ENCODE assay signal across 8 mouse cellular contexts in genomic region chr4:148504497-148504959, GRCm38 (mm10). TPM values are rescaled to one million over a fixed set of nuclear protein-coding genes. Genes with fewer than 3 reads are reported as not detected.
DNase-seq lines count a peak whose midpoint lies in the region; ATAC-seq lines count a peak whose summit lies in the region.
"Had no signal": no experiment of that assay in that cellular context is flagged by ENCODE, and none has a peak within 500 bp of the region (broad histone marks: within the 10 kb centered on the region; RNA-seq: fewer than 3 reads in every experiment).

No protein-coding gene starts in this region.

- 0 out of 2 replicates have a peak, but pooled peaks cover 2% of the 10 kb centered on the region for H3K4me1 ChIP-seq in midbrain, embryonic 16.5 days (ENCODE audit: control insufficient read depth, insufficient read depth, low read length)
- no peaks in the 10 kb centered on the region for H3K4me1 ChIP-seq in midbrain, embryonic 13.5 days (replicated peaks)
- H3K4me1 ChIP-seq in heart, embryonic 16.5 days (ENCODE audit: control insufficient read depth, insufficient read depth, low read length): peaks cover 7% of the 10 kb centered on the region; the same call in 1 of the 2 replicates
- peaks cover 16% of the 10 kb centered on the region for H3K4me1 ChIP-seq in neural tube, embryonic 15.5 days
- H3K4me1 ChIP-seq: midbrain, embryonic 12.5 days had no signal

- no peaks in the 10 kb centered on the region for H3K9me3 ChIP-seq in midbrain, embryonic 16.5 days (replicated peaks; ENCODE audit: control insufficient read depth, low read length, poor library complexity, severe bottlenecking)
- no peaks in the 10 kb centered on the region for H3K9me3 ChIP-seq in midbrain, embryonic 13.5 days
- H3K9me3 ChIP-seq in heart, embryonic 16.5 days (replicated peaks; ENCODE audit: control insufficient read depth, low read length): peaks cover 5% of the 10 kb centered on the region; the same call in 1 of the 2 replicates
- H3K9me3 ChIP-seq in neural tube, embryonic 15.5 days (replicated peaks): peaks cover 3% of the 10 kb centered on the region; the same call in 1 of the 2 replicates
- H3K9me3 ChIP-seq: midbrain, embryonic 12.5 days had no signal

- WGBS in midbrain, embryonic 16.5 days: 72% methylated on average over 8 of the region's 8 CpGs
- 91% methylated on average over 8 of the region's 8 CpGs for WGBS in midbrain, embryonic 13.5 days
- 45% methylated on average over 8 of the region's 8 CpGs for WGBS in heart, embryonic 16.5 days
- WGBS in neural tube, embryonic 15.5 days: 7% methylated on average over 8 of the region's 8 CpGs

- peaks cover 19% of the 10 kb centered on the region for H3K36me3 ChIP-seq in midbrain, embryonic 16.5 days (ENCODE audit: control insufficient read depth, insufficient read depth, low read length)
- peaks cover 89% of the 10 kb centered on the region for H3K36me3 ChIP-seq in midbrain, embryonic 13.5 days
- H3K36me3 ChIP-seq in heart, embryonic 16.5 days (ENCODE audit: control insufficient read depth, insufficient read depth): peaks cover 18% of the 10 kb centered on the region
- H3K36me3 ChIP-seq in neural tube, embryonic 15.5 days: peaks cover 52% of the 10 kb centered on the region

- no peak overlapping the region for H3K4me2 ChIP-seq in midbrain, embryonic 16.5 days (ENCODE audit: low read length)
- no peak overlapping the region for H3K4me2 ChIP-seq in midbrain, embryonic 13.5 days (replicated peaks)
- H3K4me2 ChIP-seq in heart, embryonic 16.5 days (ENCODE audit: low read depth, low read length): no peak overlapping the region
- no peak overlapping the region for H3K4me2 ChIP-seq in neural tube, embryonic 15.5 days
- H3K4me2 ChIP-seq: midbrain, embryonic 12.5 days had no signal

- no peak overlapping the region for H3K9ac ChIP-seq in midbrain, embryonic 16.5 days (ENCODE audit: low read depth, low read length)
- no peak overlapping the region for H3K9ac ChIP-seq in midbrain, embryonic 13.5 days (replicated peaks)
- H3K9ac ChIP-seq in heart, embryonic 16.5 days (ENCODE audit: low read length): no peak overlapping the region
- H3K9ac ChIP-seq in neural tube, embryonic 15.5 days (replicated peaks): no peak overlapping the region
- H3K9ac ChIP-seq: midbrain, embryonic 12.5 days had no signal

- 0 out of 2 replicates have a peak, but pooled peaks have one; percentile 39 for ATAC-seq in midbrain, embryonic 16.5 days
- no peak for ATAC-seq in midbrain, embryonic 13.5 days
- peak; percentile 54 for ATAC-seq in heart, embryonic 16.5 days (replicated peaks; ENCODE audit: extremely low read depth, insufficient read depth, low FRiP score)
- peak; percentile 88 for ATAC-seq in neural tube, embryonic 15.5 days (ENCODE audit: low FRiP score)
- no peak for ATAC-seq in granulocyte monocyte progenitor cell, adult 5-6 weeks (replicated peaks; ENCODE audit: poor library complexity, severe bottlenecking)

- no peak overlapping the region for H3K27ac ChIP-seq in midbrain, embryonic 16.5 days (ENCODE audit: low read length)
- H3K27ac ChIP-seq in midbrain, embryonic 13.5 days: no peak overlapping the region
- H3K27ac ChIP-seq in heart, embryonic 16.5 days (ENCODE audit: low read length): no peak overlapping the region
- peak overlapping the region; percentile 70 for H3K27ac ChIP-seq in neural tube, embryonic 15.5 days (replicated peaks)
- H3K27ac ChIP-seq: midbrain, embryonic 12.5 days had no signal

- no peaks in the 10 kb centered on the region for H3K27me3 ChIP-seq in midbrain, embryonic 16.5 days (ENCODE audit: control insufficient read depth, insufficient read depth, low read depth, low read length)
- no peaks in the 10 kb centered on the region for H3K27me3 ChIP-seq in midbrain, embryonic 13.5 days
- no peaks in the 10 kb centered on the region for H3K27me3 ChIP-seq in heart, embryonic 16.5 days (ENCODE audit: control insufficient read depth, insufficient read depth, low read length)
- H3K27me3 ChIP-seq in neural tube, embryonic 15.5 days (replicated peaks): no peaks in the 10 kb centered on the region
- H3K27me3 ChIP-seq: midbrain, embryonic 12.5 days had no signal

- no peak overlapping the region for H3K4me3 ChIP-seq in midbrain, embryonic 16.5 days (ENCODE audit: low read depth, low read length)
- H3K4me3 ChIP-seq in midbrain, embryonic 13.5 days (replicated peaks): no peak overlapping the region
- no peak overlapping the region for H3K4me3 ChIP-seq in heart, embryonic 16.5 days (ENCODE audit: low read length)
- no peak overlapping the region for H3K4me3 ChIP-seq in neural tube, embryonic 15.5 days (replicated peaks)
- H3K4me3 ChIP-seq: midbrain, embryonic 12.5 days had no signal

- peak; percentile 63 for DNase-seq in cerebellum, adult 9-10 months
- DNase-seq in layer of hippocampus, postnatal 10 days (ENCODE audit: low spot score in 2 of 2): peak; percentile 62 to 66

RNA-seq across cellular contexts. Expression of gene Angptl7, which starts 4.3 kb away (rescaled TPM):
- polyA plus RNA-seq in midbrain, embryonic 16.5 days (2015; fragmentation: Nextera tagmentation; extraction: Ambion mirVana): 0.34 and 0.43 TPM in 2 replicates
- 0.23 and 0.32 TPM in 2 replicates for polyA plus RNA-seq in midbrain, embryonic 13.5 days (2015; fragmentation: Nextera tagmentation; extraction: Ambion mirVana)
- polyA plus RNA-seq in heart, embryonic 16.5 days (2015; fragmentation: Nextera tagmentation; extraction: Ambion mirVana): 12.5 and 15.0 TPM in 2 replicates
- total RNA-seq in layer of hippocampus, postnatal 10 days (2021): under 1 TPM; 0.20 to 0.21 TPM
- 0.36 and 0.61 TPM in 2 replicates for polyA plus RNA-seq in neural tube, embryonic 15.5 days (2015; fragmentation: Nextera tagmentation; extraction: Ambion mirVana)
- not detected in 2 replicates for total RNA-seq in granulocyte monocyte progenitor cell, adult 5-6 weeks (2014; fragmentation: Nextera tagmentation)
- 0.39 TPM in 1 of 2 replicates, not detected in the other for total RNA-seq in granulocyte monocyte progenitor cell, adult 5-6 weeks (2017)

RNA-seq across cellular contexts. Expression of gene Exosc10, which starts 53.7 kb away (rescaled TPM):
- 92.3 and 93.1 TPM in 2 replicates for polyA plus RNA-seq in midbrain, embryonic 16.5 days (2015; fragmentation: Nextera tagmentation; extraction: Ambion mirVana)
- polyA plus RNA-seq in midbrain, embryonic 13.5 days (2015; fragmentation: Nextera tagmentation; extraction: Ambion mirVana): 91.4 and 94.1 TPM in 2 replicates
- 69.3 and 70.2 TPM in 2 replicates for polyA plus RNA-seq in heart, embryonic 16.5 days (2015; fragmentation: Nextera tagmentation; extraction: Ambion mirVana)
- total RNA-seq in layer of hippocampus, postnatal 10 days (2021): 10 to 100 TPM; 57.5 to 58.2 TPM
- 81.9 and 91.2 TPM in 2 replicates for polyA plus RNA-seq in neural tube, embryonic 15.5 days (2015; fragmentation: Nextera tagmentation; extraction: Ambion mirVana)
- 63.9 and 80.2 TPM in 2 replicates for total RNA-seq in granulocyte monocyte progenitor cell, adult 5-6 weeks (2014; fragmentation: Nextera tagmentation)
- total RNA-seq in granulocyte monocyte progenitor cell, adult 5-6 weeks (2017): 57.7 and 62.5 TPM in 2 replicates

RNA-seq across cellular contexts. Expression of gene Mtor, which starts 56.1 kb away (rescaled TPM):
- 23.0 and 24.4 TPM in 2 replicates for polyA plus RNA-seq in midbrain, embryonic 16.5 days (2015; fragmentation: Nextera tagmentation; extraction: Ambion mirVana)
- polyA plus RNA-seq in midbrain, embryonic 13.5 days (2015; fragmentation: Nextera tagmentation; extraction: Ambion mirVana): 25.9 and 27.3 TPM in 2 replicates
- 11.5 and 15.1 TPM in 2 replicates for polyA plus RNA-seq in heart, embryonic 16.5 days (2015; fragmentation: Nextera tagmentation; extraction: Ambion mirVana)
- total RNA-seq in layer of hippocampus, postnatal 10 days (2021): 10 to 100 TPM; 81.3 to 85.9 TPM
- polyA plus RNA-seq in neural tube, embryonic 15.5 days (2015; fragmentation: Nextera tagmentation; extraction: Ambion mirVana): 17.7 and 21.4 TPM in 2 replicates
- 25.6 and 51.9 TPM in 2 replicates for total RNA-seq in granulocyte monocyte progenitor cell, adult 5-6 weeks (2014; fragmentation: Nextera tagmentation)
- 16.5 and 17.8 TPM in 2 replicates for total RNA-seq in granulocyte monocyte progenitor cell, adult 5-6 weeks (2017)

RNA-seq across cellular contexts. Expression of gene Ubiad1, which starts 60.0 kb away (rescaled TPM):
- polyA plus RNA-seq in midbrain, embryonic 16.5 days (2015; fragmentation: Nextera tagmentation; extraction: Ambion mirVana): 19.8 and 20.5 TPM in 2 replicates
- 20.5 and 22.2 TPM in 2 replicates for polyA plus RNA-seq in midbrain, embryonic 13.5 days (2015; fragmentation: Nextera tagmentation; extraction: Ambion mirVana)
- polyA plus RNA-seq in heart, embryonic 16.5 days (2015; fragmentation: Nextera tagmentation; extraction: Ambion mirVana): 24.3 and 25.6 TPM in 2 replicates
- total RNA-seq in layer of hippocampus, postnatal 10 days (2021): 1 to 10 TPM; 7.8 to 8.4 TPM
- 17.7 and 19.7 TPM in 2 replicates for polyA plus RNA-seq in neural tube, embryonic 15.5 days (2015; fragmentation: Nextera tagmentation; extraction: Ambion mirVana)
- 7.9 and 16.8 TPM in 2 replicates for total RNA-seq in granulocyte monocyte progenitor cell, adult 5-6 weeks (2014; fragmentation: Nextera tagmentation)
- total RNA-seq in granulocyte monocyte progenitor cell, adult 5-6 weeks (2017): 9.5 and 12.2 TPM in 2 replicates

Comparison
In these comparisons a context has a peak if more than half of its experiments do, and no peak if none do; other contexts are left out.
1. ATAC-seq: peak in midbrain, embryonic 16.5 days (single experiment), heart, embryonic 16.5 days (single experiment) and neural tube, embryonic 15.5 days (single experiment); none in midbrain, embryonic 13.5 days (single experiment) and granulocyte monocyte progenitor cell, adult 5-6 weeks (single experiment).